Mouse (Mus musculus): ENCODE results near the gene Sik3.

The Sik3 gene

GRCm38 (mm10) chr9:46012091-46013008 lies at the start of gene Sik3, which contains the start of gene Pafah1b2:
Sik3 (plus strand) TSS chr9:46012820.
Pafah1b2 (minus strand) TSS chr9:46012690.
- peak; percentile 95 for DNase-seq (ENCODE audit: extremely low spot score)

DNA sequence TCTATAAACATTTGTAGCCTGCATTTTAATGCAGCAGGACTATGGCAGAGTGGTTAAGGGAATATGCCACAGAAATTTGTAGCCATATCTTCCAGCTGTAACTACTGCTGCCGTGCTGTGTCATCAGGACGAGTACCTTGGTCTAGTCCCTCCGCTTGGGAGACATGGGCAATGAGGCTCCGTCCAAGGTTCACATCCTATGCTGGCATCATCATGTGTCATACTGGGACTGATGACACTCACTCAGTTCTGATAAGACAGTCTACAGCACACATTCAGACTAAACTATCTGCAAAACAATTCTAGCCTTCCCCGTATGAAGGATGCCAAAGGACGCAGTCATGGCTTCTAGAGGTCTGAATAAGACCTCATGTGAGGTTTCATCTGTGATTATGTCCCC lies 49.0 kb upstream of the Sik3 start:
- no peak for DNase-seq (ENCODE audit: extremely low spot score)

DNA sequence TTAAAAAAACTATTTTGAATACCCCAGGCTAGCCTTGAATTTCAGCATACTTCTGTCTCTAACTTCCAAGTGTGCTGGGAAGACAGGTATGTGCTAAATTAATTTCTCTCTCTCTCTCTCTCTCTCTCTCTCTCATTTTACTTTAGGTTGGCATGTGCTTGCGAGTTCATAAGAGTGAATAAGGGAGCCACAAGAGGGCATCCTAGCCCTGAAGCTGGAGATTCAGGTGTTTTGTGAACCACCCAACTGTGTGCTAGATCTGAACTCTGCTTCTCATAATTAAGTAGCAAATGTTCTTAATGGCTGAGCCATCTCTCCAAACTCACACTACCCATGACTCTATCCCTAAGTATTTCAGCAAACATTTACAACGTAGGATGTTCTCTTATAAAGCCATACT lies 35.7 kb upstream of the Sik3 start:
- no peak for DNase-seq (ENCODE audit: extremely low spot score)

DNA sequence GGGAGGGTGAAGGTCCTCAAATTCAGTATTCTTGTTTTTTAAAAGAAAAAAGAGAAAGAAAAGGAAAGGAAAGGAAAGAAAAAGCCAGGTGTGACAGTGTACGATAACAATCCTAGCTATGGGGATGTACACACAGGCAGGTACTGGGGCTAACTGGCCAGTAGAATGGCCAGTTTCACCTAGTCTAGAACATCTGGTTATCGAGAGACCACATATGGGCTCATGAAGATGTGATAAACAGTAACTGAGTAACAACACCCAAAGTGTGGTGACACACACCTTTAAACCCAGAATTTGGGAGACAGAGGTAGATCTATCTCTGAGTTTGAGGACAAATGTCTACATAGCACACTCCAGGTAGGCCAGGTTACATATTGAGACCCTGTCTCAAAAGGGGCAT lies 32.8 kb upstream of the Sik3 start:
- no peak for DNase-seq (ENCODE audit: extremely low spot score)

DNA sequence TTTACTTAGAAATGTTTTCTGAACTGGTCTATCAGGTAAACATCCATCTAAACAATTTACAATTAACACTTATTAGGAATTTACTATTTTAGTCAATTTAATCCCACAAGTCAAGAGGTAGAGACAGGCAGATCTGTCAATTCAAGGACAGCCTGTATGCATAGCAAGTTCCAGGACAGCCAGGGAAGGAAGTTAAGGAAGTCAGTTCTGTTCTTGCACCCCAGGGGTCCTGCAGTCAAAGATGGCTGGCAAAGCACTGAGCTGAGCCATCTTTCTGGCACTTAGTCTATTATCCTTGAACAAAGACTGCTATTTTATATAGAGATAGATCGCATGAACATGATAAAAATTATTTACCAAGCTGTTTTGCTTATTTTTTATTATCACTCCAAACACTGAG lies 32.0 kb upstream of the Sik3 start:
- no peak for DNase-seq (ENCODE audit: extremely low spot score)

GRCm38 (mm10) chr9:45981331-45981730 lies 31.3 kb upstream of the Sik3 start:
- no peak for DNase-seq (ENCODE audit: extremely low spot score)

GRCm38 (mm10) chr9:45983676-45984408 lies 28.8 kb upstream of the Sik3 start:
- DNase-seq (ENCODE audit: extremely low spot score) = peak; percentile 47

- peak; percentile 95 for DNase-seq (ENCODE audit: extremely low spot score)
Observed at GRCm38 (mm10) chr9:45984409-45985228, 28.0 kb upstream of the Sik3 start.

GRCm38 (mm10) chr9:45985229-45985567 lies 27.4 kb upstream of the Sik3 start:
- no peak for DNase-seq (ENCODE audit: extremely low spot score)

DNA sequence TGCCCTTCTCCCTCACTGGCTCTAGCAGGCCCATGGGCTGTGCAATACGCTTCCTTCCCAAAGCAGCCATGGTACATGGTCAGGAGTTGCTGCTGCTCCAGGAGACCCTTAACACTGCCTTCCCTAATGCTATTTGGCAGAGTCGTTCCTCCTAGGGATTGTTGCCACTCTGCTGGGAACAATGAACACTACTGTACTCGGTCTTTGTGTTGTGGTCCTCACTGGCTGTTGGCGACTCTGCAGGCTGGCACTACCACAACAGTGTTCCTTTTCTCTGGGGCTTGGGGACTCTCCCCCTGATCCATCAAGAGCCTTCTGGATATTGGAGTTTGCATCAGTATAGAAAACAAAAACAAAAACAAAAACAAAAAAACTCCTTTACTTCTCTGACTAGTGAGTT lies 13.6 kb upstream of the Sik3 start:
- no peak for DNase-seq (ENCODE audit: extremely low spot score)

GRCm38 (mm10) chr9:46003729-46004128 lies 8.9 kb upstream of the Sik3 start:
- peak; percentile 76 for DNase-seq (ENCODE audit: extremely low spot score)

GRCm38 (mm10) chr9:46004529-46004928 lies 8.1 kb upstream of the Sik3 start:
- DNase-seq (ENCODE audit: extremely low spot score) = no peak

GRCm38 (mm10) chr9:46006224-46006623 lies 6.4 kb upstream of the Sik3 start:
- DNase-seq (ENCODE audit: extremely low spot score) = no peak

DNA sequence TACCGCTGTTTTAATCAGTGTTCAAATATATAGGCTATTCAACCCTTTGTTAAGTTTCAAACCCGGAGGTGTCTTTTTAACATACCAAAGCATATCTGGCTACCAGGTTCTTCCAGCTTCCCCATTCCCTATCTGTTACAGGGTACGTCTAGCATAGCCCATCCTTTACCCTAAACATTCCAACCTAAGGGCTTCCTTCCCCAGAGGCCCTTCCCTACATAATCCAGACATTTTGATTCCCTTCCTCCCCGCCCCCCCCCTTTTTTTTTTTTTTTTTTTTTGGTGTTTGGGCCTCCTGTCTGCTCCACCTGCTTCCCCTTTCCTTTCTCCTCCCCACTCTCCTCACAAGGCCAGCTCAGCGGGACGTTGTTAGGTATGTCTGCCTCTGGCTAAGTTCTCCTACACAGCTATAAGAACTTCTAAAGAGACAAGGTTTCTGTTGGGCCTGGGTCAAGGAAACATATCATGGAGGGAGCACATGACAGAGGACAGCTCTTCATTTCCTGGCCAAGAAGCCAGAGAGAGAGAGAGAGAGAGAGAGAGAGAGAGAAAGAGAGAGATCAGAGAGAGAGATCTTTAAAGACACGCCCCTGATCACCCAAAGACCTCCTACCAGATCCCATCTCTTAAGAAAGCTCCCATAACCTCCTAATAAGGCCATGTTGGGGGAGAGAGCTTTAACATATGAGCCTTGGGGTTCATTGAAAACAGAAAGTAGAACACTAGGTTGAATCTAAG lies 3.5 kb upstream of the Sik3 start:
- DNase-seq (ENCODE audit: extremely low spot score) = no peak

- DNase-seq (ENCODE audit: extremely low spot score) = no peak
Observed at GRCm38 (mm10) chr9:46009669-46009983, 3.0 kb upstream of the Sik3 start.

GRCm38 (mm10) chr9:46011094-46011970 lies 1.3 kb upstream of the Sik3 start:
- no peak for DNase-seq (ENCODE audit: extremely low spot score)

GRCm38 (mm10) chr9:46013009-46013586 lies 478 bp downstream of the Sik3 start:
- peak; percentile 73 for DNase-seq (ENCODE audit: extremely low spot score)

- DNase-seq (ENCODE audit: extremely low spot score) = no peak
Observed at GRCm38 (mm10) chr9:46013616-46014015, 996 bp downstream of the Sik3 start.

DNA sequence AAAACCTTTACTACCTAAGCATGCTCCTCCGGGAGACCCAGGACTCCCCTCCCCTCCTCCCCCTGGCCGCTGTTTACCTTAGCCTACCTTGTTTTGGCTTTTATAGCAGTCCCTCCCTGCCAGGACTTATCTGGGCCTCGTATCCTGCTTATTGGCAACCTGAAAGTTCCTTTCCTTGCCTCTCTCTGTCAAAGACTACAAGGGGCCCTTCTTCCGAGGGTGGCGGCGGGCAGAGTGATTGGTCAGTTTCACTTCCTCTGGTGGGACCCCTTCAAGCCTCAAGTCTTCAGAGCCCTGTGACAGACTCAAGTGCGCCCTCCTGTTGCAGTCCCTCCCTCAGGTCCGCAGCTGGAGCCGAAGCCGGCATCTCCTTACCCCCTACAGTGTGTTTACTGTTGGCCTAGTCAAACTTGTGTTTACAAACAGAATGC lies 1.6 kb downstream of the Sik3 start:
- DNase-seq (ENCODE audit: extremely low spot score) = peak; percentile 52

DNA sequence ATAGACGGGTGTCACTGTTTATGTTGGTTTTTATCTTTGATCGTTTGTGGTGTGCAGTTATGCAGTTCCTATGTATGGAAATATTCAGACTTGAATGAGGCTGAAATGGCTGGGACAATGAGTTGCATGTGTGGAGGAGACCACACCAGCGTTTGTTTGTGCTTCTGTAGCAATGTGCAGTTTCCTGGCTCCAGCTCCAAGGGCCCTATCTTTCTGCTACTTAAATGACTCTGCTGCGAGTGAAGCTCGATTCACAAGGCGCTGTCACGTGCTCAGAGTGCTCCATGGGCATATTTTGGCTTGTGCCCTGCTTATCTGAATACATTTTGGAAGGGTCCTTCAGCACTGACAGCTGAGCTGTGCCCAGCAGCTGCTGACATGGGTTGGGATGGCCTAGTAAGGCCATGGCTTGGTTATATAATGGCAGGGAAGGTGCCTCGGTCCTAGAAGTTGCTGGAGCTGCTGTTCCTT lies 2.5 kb downstream of the Sik3 start:
- no peak for DNase-seq (ENCODE audit: extremely low spot score)
